Mouse (Mus musculus) mouse embryonic stem cell (cell line): ENCODE data around the gene Il17a.

Source experiments
- in situ Hi-C, 2 experiments: fragments of 300-500 bp; cut with MboI; formaldehyde crosslinking; loops; 1 replicate in 1 of 2; 3 replicates in 1 of 2; pipeline ENCODE4 v1.14.3; 2019 to 2020; ENCODE audit warnings: low sequenced_read_pairs in 2 of 2, low pct_unique_long_range_greater_than_20kb in 1 of 2, mixed read lengths in 1 of 2; ENCODE audit not compliant: unreplicated experiment in 1 of 2

Gene Il17a

DNA sequence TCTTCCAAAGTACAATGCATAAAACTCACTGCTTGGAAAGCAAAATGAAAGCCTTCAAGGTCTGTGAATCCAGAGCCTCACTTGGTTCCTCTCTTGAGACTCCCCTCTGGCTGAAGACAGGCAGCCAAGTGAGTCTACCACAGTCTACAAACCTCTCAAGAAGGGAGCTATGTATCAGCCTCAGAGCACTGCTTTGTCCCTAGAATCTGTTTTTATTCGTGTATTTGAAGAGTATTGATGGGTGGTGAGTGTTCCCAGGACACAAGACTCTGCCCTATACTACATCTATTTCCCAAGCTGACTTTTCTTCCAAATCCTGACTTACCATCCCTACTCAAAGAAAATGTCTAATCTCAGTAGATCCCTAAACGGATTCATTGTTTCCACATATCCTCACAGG is 47.7 kb downstream of the Il17a start:
- in situ Hi-C loops: no loop called here
